Mouse (Mus musculus) left cerebral cortex, postnatal 36 days (tissue): ENCODE measurements at regions not wholly inside any gene's neighbourhood (a gene's known extent, or its start where the extent isn't known, plus 50 kb on each side); places are given as distances from the start of the nearest gene placed in this dataset.

ENCODE experiments used
- DNase-seq, 2 experiments: peaks; one replicate each; pipeline ENCODE4 v3.0.0; 2021 to 2022; ENCODE audit warnings: low spot score in 2 of 2, mixed read lengths in 1 of 2
- intact Hi-C: fragments of 180-260 bp; cut with DNase I; formaldehyde crosslinking; loops from one replicate; pipeline ENCODE4 v1.15.1; 2025

- intact Hi-C loops, result no loop called here
- DNase-seq, result no peak
Observed at GRCm38 (mm10) chr7:88185120-88185796, 92.6 kb upstream of the Ctsc start.

- no peak for DNase-seq
- intact Hi-C loops, result no loop called here
Observed at GRCm38 (mm10) chr7:88187555-88187954, 90.3 kb upstream of the Ctsc start.

DNA sequence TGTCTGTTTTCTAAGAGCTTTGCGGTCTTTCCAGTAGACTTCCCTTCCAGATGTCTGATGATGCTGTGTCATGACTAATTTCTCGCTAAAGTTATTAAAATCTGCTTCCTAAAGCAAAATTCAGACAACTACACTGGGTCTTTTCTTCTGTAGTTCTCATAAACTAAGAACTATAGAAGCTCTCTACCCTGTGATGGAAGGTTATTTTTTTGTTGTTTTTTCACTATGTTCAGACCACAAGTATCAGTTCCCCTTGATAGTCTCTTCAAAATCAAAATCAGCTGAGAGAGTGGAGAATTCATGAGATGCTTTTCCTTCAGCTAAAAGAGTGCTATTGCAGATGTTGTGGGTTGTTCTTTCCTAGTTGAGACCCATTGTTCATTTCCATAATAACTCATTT lies 85.1 kb upstream of the Ctsc start:
- no peak for DNase-seq
- intact Hi-C loops, result no loop called here

GRCm38 (mm10) chr7:88199043-88199442 lies 78.8 kb upstream of the Ctsc start:
- no peak for DNase-seq
- intact Hi-C loops, result no loop called here

- intact Hi-C loops, result no loop called here
- peak in 1 of 2 experiments; percentile 13 for DNase-seq
Observed at GRCm38 (mm10) chr7:88199929-88200538, 77.9 kb upstream of the Ctsc start.

- intact Hi-C loops, result no loop called here
- DNase-seq, result no peak
Observed at GRCm38 (mm10) chr7:88201658-88202364, 76.1 kb upstream of the Ctsc start.

- no peak for DNase-seq
- intact Hi-C loops, result no loop called here
Observed at GRCm38 (mm10) chr7:88206223-88206827, 71.6 kb upstream of the Ctsc start.

- intact Hi-C loops, result no loop called here
- DNase-seq, result no peak
Observed at GRCm38 (mm10) chr7:88206914-88207710, 70.8 kb upstream of the Ctsc start.

- no peak for DNase-seq
- intact Hi-C loops, result loop anchor here (10.0 kb wide), 1 partner anchor 130 kb away; no protein-coding TSS in a partner anchor
Observed at GRCm38 (mm10) chr7:88214713-88215198, 63.1 kb upstream of the Ctsc start.

GRCm38 (mm10) chr7:88215425-88215824 lies 62.5 kb upstream of the Ctsc start:
- intact Hi-C loops, result loop anchor here (10.0 kb wide), 1 partner anchor 129 kb away; no protein-coding TSS in a partner anchor
- DNase-seq, result no peak

DNA sequence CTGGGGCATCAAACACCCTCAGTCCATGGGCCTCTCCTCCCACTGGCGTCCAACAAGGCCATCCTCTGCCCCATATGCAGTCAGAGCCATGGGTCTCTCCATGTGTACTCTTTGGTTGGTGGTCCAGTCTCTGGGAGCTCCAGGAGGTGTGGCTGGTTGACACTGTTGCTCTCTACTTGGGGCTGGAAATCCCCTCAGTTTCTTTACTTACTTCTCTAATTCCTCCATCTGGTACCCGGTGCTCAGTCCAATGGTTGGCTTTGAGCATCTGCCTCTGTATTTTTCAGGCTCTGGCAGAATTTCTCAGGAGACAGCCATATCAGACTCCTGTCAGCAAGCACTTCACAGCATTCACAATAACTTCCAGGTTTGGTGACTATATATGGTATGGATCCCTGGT lies 55.7 kb upstream of the Ctsc start:
- no peak for DNase-seq
- intact Hi-C loops, result no loop called here

GRCm38 (mm10) chr7:88225800-88226199 lies 52.1 kb upstream of the Ctsc start:
- intact Hi-C loops, result no loop called here
- no peak for DNase-seq
